Mouse (Mus musculus) midbrain, embryonic 11.5 days (tissue): ENCODE results near the gene Gm10382. TPM values are rescaled to one million over a fixed set of nuclear protein-coding genes. Genes with fewer than 3 reads are reported as not detected.

ENCODE experiments used
- ATAC-seq: fragments of 200-750 bp; cut with Nextera tagmentation; 2 replicates; pipeline ENCODE4 v1.8.0; 2017; ENCODE audit warnings: moderate TSS enrichment, moderate library complexity; ENCODE audit not compliant: low FRiP score
- DNase-seq: peaks from one replicate; pipeline ENCODE4 v3.0.0; 2015; ENCODE audit warnings: low spot score; ENCODE audit errors: missing footprints
- H3K27ac ChIP-seq: fragments of 300-500 bp; sonication (generic); 2 replicates; pipeline ENCODE4 v1.5.1; 2014; ENCODE audit warnings: low read depth, low read length
- H3K27me3 ChIP-seq: fragments of 300-500 bp; sonication (generic); 2 replicates; pipeline ENCODE4 v1.6.1; 2014; ENCODE audit warnings: mild to moderate bottlenecking, low read length, moderate library complexity, mixed read lengths; ENCODE audit not compliant: control insufficient read depth, insufficient read depth
- H3K36me3 ChIP-seq: fragments of 300-500 bp; sonication (generic); 2 replicates; pipeline ENCODE4 v1.6.1; 2014; ENCODE audit warnings: mild to moderate bottlenecking, low read length, moderate library complexity, mixed read lengths; ENCODE audit not compliant: control insufficient read depth, insufficient read depth
- H3K4me1 ChIP-seq: fragments of 300-500 bp; sonication (generic); 2 replicates; pipeline ENCODE4 v1.6.1; 2014; ENCODE audit warnings: low read length; ENCODE audit not compliant: control insufficient read depth, insufficient read depth
- H3K4me2 ChIP-seq: fragments of 300-500 bp; sonication (generic); 2 replicates; pipeline ENCODE4 v1.6.1; 2014; ENCODE audit warnings: mild to moderate bottlenecking, moderate library complexity
- H3K4me3 ChIP-seq: fragments of 300-500 bp; sonication (generic); 2 replicates; pipeline ENCODE4 v1.5.1; 2014; ENCODE audit warnings: low read depth, low read length
- H3K9ac ChIP-seq: fragments of 300-500 bp; sonication (generic); 2 replicates; pipeline ENCODE4 v1.6.1; 2014; ENCODE audit warnings: low read length
- H3K9me3 ChIP-seq: fragments of 300-500 bp; sonication (generic); 2 replicates; pipeline ENCODE4 v1.6.1; 2016; ENCODE audit warnings: low read length; ENCODE audit not compliant: control insufficient read depth
- WGBS: fragments of 180-500 bp; shearing (Covaris S2); extraction: QIAGEN DNeasy Blood & Tissue Kit; methylation state at CpG from one replicate; pipeline ENCODE4 v1.1.7; 2014; 5-methylcytosine and 5-hydroxymethylcytosine counted together
- polyA plus RNA-seq: library from polyadenylated mRNA; unstranded; fragments of >200 nt; fragmentation: Nextera tagmentation; extraction: Ambion mirVana; gene quantifications from 2 replicates; pipeline ENCODE4 v1.2.1, GENCODE M21; 2014

The Gm10382 gene
- polyA plus RNA-seq = 0.12 and 0.29 TPM in 2 replicates

- no peaks in the 10 kb centered on the region for H3K27me3 ChIP-seq
- peak within 1 kb of the TSS; percentile 100 for H3K4me3 ChIP-seq
- H3K4me2 ChIP-seq = peak within 1 kb of the TSS; percentile 97
- DNase-seq (peak; percentile 97), ATAC-seq (peak; percentile 12)
- H3K36me3 ChIP-seq = peaks cover 11% of the 10 kb centered on the region
- WGBS = under 1% methylated on average over 41 of the region's 41 CpGs
- no peaks in the 10 kb centered on the region for H3K9me3 ChIP-seq
- H3K9ac ChIP-seq = peak within 1 kb of the TSS; percentile 98
- H3K27ac ChIP-seq = peak within 1 kb of the TSS; percentile 96
- peaks cover 29% of the 10 kb centered on the region for H3K4me1 ChIP-seq
Observed at GRCm38 (mm10) chr5:125389131-125389578, at the start of gene Gm10382. TSS of gene Gm10382 (plus strand) at chr5:125389322.

GRCm38 (mm10) chr5:125339851-125340531 is 49.1 kb upstream of the Gm10382 start:
- ATAC-seq = peak; percentile 31; the same call in 1 of the 2 replicates
- 1% methylated on average over 25 of the region's 25 CpGs for whole genome bisulfite sequencing
- no peak overlapping the region for H3K27ac ChIP-seq

GRCm38 (mm10) chr5:125340547-125341262 is 48.4 kb upstream of the Gm10382 start, which contains the start of gene Scarb1:
TSS of gene Scarb1 (minus strand) at chr5:125341094.
- no peaks in the 10 kb centered on the region for H3K36me3 ChIP-seq
- peak; percentile 99 for DNase-seq
- peak; percentile 87 for ATAC-seq
- H3K9ac ChIP-seq = peak within 1 kb of the TSS; percentile 69
- WGBS = 1% methylated on average over 41 of the region's 42 CpGs
- no peak within 1 kb of the TSS for H3K27ac ChIP-seq
- peak within 1 kb of the TSS; percentile 97 for H3K4me2 ChIP-seq
- H3K9me3 ChIP-seq = no peaks in the 10 kb centered on the region
- peaks cover 2% of the 10 kb centered on the region for H3K27me3 ChIP-seq
- H3K4me1 ChIP-seq = peaks cover 19% of the 10 kb centered on the region
- H3K4me3 ChIP-seq = peak within 1 kb of the TSS; percentile 68

More at GRCm38 (mm10) chr5:125339851-125340531, 49.1 kb upstream of the Gm10382 start:
- no peaks in the 10 kb centered on the region for H3K36me3 ChIP-seq
- H3K4me2 ChIP-seq = peak overlapping the region; percentile 97
- H3K4me1 ChIP-seq = peaks cover 19% of the 10 kb centered on the region
- H3K9me3 ChIP-seq = no peaks in the 10 kb centered on the region
- peak overlapping the region; percentile 68 for H3K4me3 ChIP-seq
- H3K9ac ChIP-seq = peak overlapping the region; percentile 69
- peak; percentile 93 for DNase-seq
- peaks cover 2% of the 10 kb centered on the region for H3K27me3 ChIP-seq

GRCm38 (mm10) chr5:125341459-125342090 is 47.5 kb upstream of the Gm10382 start:
- ATAC-seq (no peak), DNase-seq (no peak)
- H3K9ac ChIP-seq = no peak overlapping the region
- H3K4me3 ChIP-seq = peak overlapping the region; percentile 68; the same call in 1 of the 2 replicates
- H3K27me3 ChIP-seq = peaks cover 2% of the 10 kb centered on the region
- WGBS = 59% methylated on average over 14 of the region's 14 CpGs
- no peak overlapping the region for H3K27ac ChIP-seq
- H3K9me3 ChIP-seq = no peaks in the 10 kb centered on the region
- peak overlapping the region; percentile 97 for H3K4me2 ChIP-seq
- H3K36me3 ChIP-seq = no peaks in the 10 kb centered on the region
- peaks cover 19% of the 10 kb centered on the region for H3K4me1 ChIP-seq

GRCm38 (mm10) chr5:125344296-125344695 is 44.8 kb upstream of the Gm10382 start:
- Histone ChIP-seq H3K4me3 (no peak overlapping the region), H3K36me3 (no peaks in the 10 kb centered on the region), H3K27ac (no peak overlapping the region), H3K9me3 (no peaks in the 10 kb centered on the region), H3K4me1 (peaks cover 14% of the 10 kb centered on the region), H3K4me2 (no peak overlapping the region), H3K27me3 (peaks cover 2% of the 10 kb centered on the region), H3K9ac (no peak overlapping the region)
- ATAC-seq (no peak), DNase-seq (no peak)
- 91% methylated on average over 6 of the region's 6 CpGs for WGBS

GRCm38 (mm10) chr5:125348067-125348466 is 41.1 kb upstream of the Gm10382 start:
- H3K4me1 ChIP-seq = no peaks in the 10 kb centered on the region
- H3K27ac ChIP-seq = no peak overlapping the region
- ATAC-seq (no peak), DNase-seq (no peak)
- H3K36me3 ChIP-seq = no peaks in the 10 kb centered on the region
- no peaks in the 10 kb centered on the region for H3K27me3 ChIP-seq
- no peak overlapping the region for H3K4me2 ChIP-seq
- no peaks in the 10 kb centered on the region; the same call in 1 of the 2 replicates for H3K9me3 ChIP-seq
- no peak overlapping the region for H3K9ac ChIP-seq
- no peak overlapping the region for H3K4me3 ChIP-seq
- 80% methylated on average over 7 of the region's 7 CpGs for WGBS

- Histone ChIP-seq H3K4me2 (no peak overlapping the region), H3K27me3 (no peaks in the 10 kb centered on the region), H3K36me3 (no peaks in the 10 kb centered on the region), H3K9ac (no peak overlapping the region), H3K4me3 (no peak overlapping the region), H3K9me3 (no peaks in the 10 kb centered on the region; the same call in 1 of the 2 replicates), H3K4me1 (no peaks in the 10 kb centered on the region), H3K27ac (no peak overlapping the region)
- WGBS = 33% methylated on average over 8 of the region's 8 CpGs
- DNase-seq = peak; percentile 96
- ATAC-seq = no peak
Observed at GRCm38 (mm10) chr5:125348487-125348886, 40.6 kb upstream of the Gm10382 start.

GRCm38 (mm10) chr5:125349391-125349790 is 39.7 kb upstream of the Gm10382 start:
- ATAC-seq (no peak), DNase-seq (no peak)
- no peaks in the 10 kb centered on the region for H3K36me3 ChIP-seq
- H3K27ac ChIP-seq = no peak overlapping the region
- H3K9ac ChIP-seq = no peak overlapping the region
- no peaks in the 10 kb centered on the region for H3K4me1 ChIP-seq
- H3K27me3 ChIP-seq = no peaks in the 10 kb centered on the region
- no peaks in the 10 kb centered on the region; the same call in 1 of the 2 replicates for H3K9me3 ChIP-seq
- no peak overlapping the region for H3K4me2 ChIP-seq
- WGBS = 85% methylated on average over 3 of the region's 3 CpGs
- no peak overlapping the region for H3K4me3 ChIP-seq
